Mouse (Mus musculus) G1E (cell line): ENCODE results near the gene Gipc3.

Source experiments
- CTCF ChIP-seq: IDR thresholded peaks from 2 replicates; pipeline ENCODE4 v1.5.1; 2012; ENCODE audit warnings: low read depth, low read length, inconsistent platforms, mixed read lengths
- GATA1 ChIP-seq: IDR thresholded peaks from 2 replicates; pipeline ENCODE4 v1.6.1; 2012; ENCODE audit warnings: borderline replicate concordance, low read length, inconsistent platforms, mixed read lengths

- no peak for TF ChIP-seq CTCF
- no peak for TF ChIP-seq GATA1
These were observed 47.9 kb downstream of the Gipc3 start for GRCm38 (mm10) chr10:81295185-81295584.
